Mouse (Mus musculus) left cerebral cortex, adult 2 months (tissue): ENCODE data around the gene Prkar1a. TPM values are rescaled to one million over a fixed set of nuclear protein-coding genes. Genes with fewer than 3 reads are reported as not detected.
A peak's percentile ranks its signal among the peaks of the same experiment; 100 is the strongest.
"Not testable (repeated sequence)": the region's sequence is repeated elsewhere in the genome, so short reads cannot be mapped to it uniquely, and the experiment has no call there.

ENCODE experiments used
- DNase-seq, 2 experiments: peaks; one replicate each; pipeline ENCODE4 v3.0.0; 2021 to 2022; ENCODE audit warnings: low spot score in 2 of 2, mixed read lengths in 1 of 2; ENCODE audit errors: extremely low spot score in 1 of 2
- H3K27ac ChIP-seq: fragments of 200-600 bp; 2 replicates; pipeline ENCODE4 v1.8.1; 2022
- H3K4me3 ChIP-seq: fragments of 200-600 bp; 2 replicates; pipeline ENCODE4 v1.8.1; 2022
- CTCF ChIP-seq: fragments of 200-600 bp; IDR thresholded peaks from 2 replicates; pipeline ENCODE4 v1.8.1; 2022; ENCODE audit warnings: antibody characterized with exemption, mild to moderate bottlenecking, moderate library complexity
- intact Hi-C: fragments of 180-260 bp; cut with DNase I; formaldehyde crosslinking; loops from one replicate; pipeline ENCODE4 v1.15.1; 2025
- total RNA-seq, 2 experiments: library from RNA; stranded (reverse); gene quantifications; 2 replicates each; pipeline ENCODE4 v1.2.3; 2021

The Prkar1a gene
- total RNA-seq, 2 experiments from 2014 or later, result 572 to 615 TPM

GRCm38 (mm10) chr11:109619055-109619454 is 30.1 kb upstream of the Prkar1a start:
- DNase-seq, result peak; percentile 41 to 57
- peak; percentile 54 for TF ChIP-seq CTCF
- not testable (repeated sequence) for H3K4me3 ChIP-seq, H3K27ac ChIP-seq
- intact Hi-C loops, result loop anchor here (5.0 kb wide), 1 partner anchor 302 kb away; no protein-coding TSS in a partner anchor

- TF ChIP-seq CTCF, result no peak
- DNase-seq, result no peak
- H3K27ac ChIP-seq, result no peak overlapping the region
- H3K4me3 ChIP-seq, result no peak overlapping the region
- intact Hi-C loops, result loop anchor here (2.0 to 5.0 kb wide), 2 partner anchors 242 to 376 kb away; no protein-coding TSS in a partner anchor
Observed at GRCm38 (mm10) chr11:109620356-109620755, 28.8 kb upstream of the Prkar1a start.

- H3K27ac ChIP-seq, result no peak overlapping the region
- no peak overlapping the region for H3K4me3 ChIP-seq
- intact Hi-C loops, result loop anchor here (2.0 to 5.0 kb wide), 2 partner anchors 241 to 376 kb away; no protein-coding TSS in a partner anchor
- TF ChIP-seq CTCF, result peak; percentile 81
- DNase-seq, result peak; percentile 45 to 52
Observed at GRCm38 (mm10) chr11:109621183-109621582, 28.0 kb upstream of the Prkar1a start.

- intact Hi-C loops, result loop anchor here (5.0 kb wide), 1 partner anchor 240 kb away; no protein-coding TSS in a partner anchor
- peak overlapping the region; percentile 34 for H3K27ac ChIP-seq
- H3K4me3 ChIP-seq, result no peak overlapping the region
- no peak for TF ChIP-seq CTCF
- DNase-seq, result no peak
Observed at GRCm38 (mm10) chr11:109622518-109623037, 26.6 kb upstream of the Prkar1a start.

- intact Hi-C loops, result loop anchor here (5.0 kb wide), 1 partner anchor 239 kb away; no protein-coding TSS in a partner anchor
- Histone ChIP-seq H3K4me3 (no peak overlapping the region), H3K27ac (no peak overlapping the region)
- no peak for TF ChIP-seq CTCF
- no peak for DNase-seq
Observed at GRCm38 (mm10) chr11:109623238-109623637, 26.0 kb upstream of the Prkar1a start.

GRCm38 (mm10) chr11:109627648-109628047 is 21.6 kb upstream of the Prkar1a start:
- intact Hi-C loops, result no loop called here
- Histone ChIP-seq H3K4me3 (no peak overlapping the region), H3K27ac (no peak overlapping the region)
- TF ChIP-seq CTCF, result peak; percentile 36
- DNase-seq, result no peak

- no peak for TF ChIP-seq CTCF
- intact Hi-C loops, result no loop called here
- Histone ChIP-seq H3K27ac (no peak overlapping the region), H3K4me3 (no peak overlapping the region)
- DNase-seq, result no peak
Observed at GRCm38 (mm10) chr11:109628099-109628498, 21.1 kb upstream of the Prkar1a start.

GRCm38 (mm10) chr11:109629021-109629521 is 20.1 kb upstream of the Prkar1a start:
- no peak for DNase-seq
- TF ChIP-seq CTCF, result no peak
- intact Hi-C loops, result no loop called here
- no peak overlapping the region for H3K27ac ChIP-seq
- H3K4me3 ChIP-seq, result no peak overlapping the region

GRCm38 (mm10) chr11:109634928-109635327 is 14.3 kb upstream of the Prkar1a start:
- intact Hi-C loops, result no loop called here
- H3K27ac ChIP-seq, result no peak overlapping the region
- no peak for TF ChIP-seq CTCF
- no peak for DNase-seq
- no peak overlapping the region for H3K4me3 ChIP-seq

GRCm38 (mm10) chr11:109635871-109636395 is 13.3 kb upstream of the Prkar1a start:
- intact Hi-C loops, result no loop called here
- TF ChIP-seq CTCF, result no peak
- H3K4me3 ChIP-seq, result no peak overlapping the region

GRCm38 (mm10) chr11:109641498-109642222 is 7.5 kb upstream of the Prkar1a start:
- Histone ChIP-seq H3K27ac (no peak overlapping the region), H3K4me3 (no peak overlapping the region)
- intact Hi-C loops, result no loop called here
- TF ChIP-seq CTCF, result no peak
- DNase-seq, result no peak

More at GRCm38 (mm10) chr11:109635871-109636395, 13.3 kb upstream of the Prkar1a start:
- H3K27ac ChIP-seq, result no peak overlapping the region
- DNase-seq, result no peak

GRCm38 (mm10) chr11:109648510-109648909 is 695 bp upstream of the Prkar1a start:
- intact Hi-C loops, result no loop called here
- no peak for TF ChIP-seq CTCF
- DNase-seq, result no peak
- Histone ChIP-seq H3K27ac (no peak overlapping the region), H3K4me3 (no peak overlapping the region)
